ENCODE assay signal across 9 mouse cellular contexts in genomic region chr1:23763726-23764125, GRCm38 (mm10). TPM values are rescaled to one million over a fixed set of nuclear protein-coding genes. Genes with fewer than 3 reads are reported as not detected.
DNase-seq lines count a peak whose midpoint lies in the region; ATAC-seq and TF ChIP-seq lines count a peak whose summit lies in the region.
"Had no signal": no experiment of that assay in that cellular context is flagged by ENCODE, and none has a peak within 500 bp of the region (broad histone marks: within the 10 kb centered on the region; RNA-seq: fewer than 3 reads in every experiment).

No protein-coding gene starts in this region.

- no peak for DNase-seq in left cerebral cortex, adult 2 months (ENCODE audit: extremely low spot score in 1 of 2, low spot score in 2 of 2)
- DNase-seq in left cerebral cortex, adult 8-10 months (ENCODE audit: low spot score in 2 of 2): no peak
- DNase-seq in lung, embryonic 14.5 days: peak; percentile 63
- DNase-seq in splenic B cell, adult 2 months (ENCODE audit: low read depth, low spot score): peak; percentile 23
- DNase-seq in yolk sac, embryonic 10.5 days (ENCODE audit: low spot score): no peak
- no peak for DNase-seq in gastrocnemius, postnatal 10 days

- no peak overlapping the region for H3K27ac ChIP-seq in left cerebral cortex, adult 2 months
- H3K27ac ChIP-seq in hindbrain, embryonic 16.5 days (ENCODE audit: low read depth, low read length): no peak overlapping the region
- no peak overlapping the region for H3K27ac ChIP-seq in lung, embryonic 14.5 days (ENCODE audit: low read depth)

- H3K9ac ChIP-seq in hindbrain, embryonic 16.5 days (ENCODE audit: low read depth, low read length): peak overlapping the region; percentile 66
- no peak overlapping the region for H3K9ac ChIP-seq in lung, embryonic 14.5 days

- peak overlapping the region; percentile 89 for H3K4me2 ChIP-seq in hindbrain, embryonic 16.5 days (ENCODE audit: low read length)
- peak overlapping the region; percentile 98 for H3K4me2 ChIP-seq in lung, embryonic 14.5 days

- peaks cover 16% of the 10 kb centered on the region for H3K4me1 ChIP-seq in hindbrain, embryonic 16.5 days (ENCODE audit: control insufficient read depth, insufficient read depth, low read depth, low read length)
- peaks cover 4% of the 10 kb centered on the region; the same call in 1 of the 2 replicates for H3K4me1 ChIP-seq in lung, embryonic 14.5 days (ENCODE audit: insufficient read depth)

- H3K27me3 ChIP-seq in hindbrain, embryonic 16.5 days (replicated peaks; ENCODE audit: control insufficient read depth, insufficient read depth, low read length): peaks cover 4% of the 10 kb centered on the region; the same call in 1 of the 2 replicates
- peaks cover 38% of the 10 kb centered on the region for H3K27me3 ChIP-seq in lung, embryonic 14.5 days (ENCODE audit: insufficient read depth, low read length)
- H3K27me3 ChIP-seq in splenic B cell, adult 2 months (ENCODE audit: control insufficient read depth, insufficient read depth, low read length, poor library complexity, severe bottlenecking): 0 out of 2 replicates have a peak, but pooled peaks cover 1% of the 10 kb centered on the region

- peak overlapping the region; percentile 70; the same call in 1 of the 2 replicates for H3K4me3 ChIP-seq in left cerebral cortex, adult 2 months
- peak overlapping the region; percentile 55 for H3K4me3 ChIP-seq in hindbrain, embryonic 16.5 days (ENCODE audit: low read length)
- 0 out of 2 replicates have a peak overlapping the region, but pooled peaks have one; percentile 52 for H3K4me3 ChIP-seq in lung, embryonic 14.5 days (ENCODE audit: low read depth, low read length)

- intact Hi-C loops in left cerebral cortex, adult 2 months (cut with DNase I): loop anchor here (2.0 to 10.0 kb wide), 4 partner anchors 29 to 441 kb away; partner anchors contain the start of gene Smap1

- WGBS in hindbrain, embryonic 16.5 days: 3% methylated on average over 7 of the region's 7 CpGs
- 5% methylated on average over 7 of the region's 7 CpGs for WGBS in lung, embryonic 14.5 days

- H3K9me3 ChIP-seq in hindbrain, embryonic 16.5 days (ENCODE audit: control insufficient read depth, low read length): no peaks in the 10 kb centered on the region
- no peaks in the 10 kb centered on the region for H3K9me3 ChIP-seq in lung, embryonic 14.5 days (ENCODE audit: low read depth, low read length)

- H3K36me3 ChIP-seq in hindbrain, embryonic 16.5 days (ENCODE audit: control insufficient read depth, insufficient read depth, low read length): no peaks in the 10 kb centered on the region
- H3K36me3 ChIP-seq in lung, embryonic 14.5 days (ENCODE audit: insufficient read depth): no peaks in the 10 kb centered on the region
- H3K36me3 ChIP-seq in splenic B cell, adult 2 months (ENCODE audit: control insufficient read depth, insufficient read depth, low read length, poor library complexity, severe bottlenecking): no peaks in the 10 kb centered on the region

- no peak for ATAC-seq in hindbrain, embryonic 16.5 days
- peak; percentile 21; the same call in 1 of the 2 replicates for ATAC-seq in lung, embryonic 14.5 days (ENCODE audit: insufficient read depth)
- ATAC-seq in inflammation-experienced regulatory T-cells, adult 6 months: no peak

- no peak for TF ChIP-seq CTCF in left cerebral cortex, adult 2 months (IDR thresholded peaks at IDR 0.05)
- TF ChIP-seq CTCF in lung, embryonic 14.5 days (IDR thresholded peaks at IDR 0.05; ENCODE audit: low read depth): peak; percentile 23; the same call in 1 of the 2 replicates

RNA-seq across cellular contexts. Expression of gene B3gat2, which starts 2.2 kb away (rescaled TPM):
- 1 to 10 TPM; 6.9 to 8.5 TPM for total RNA-seq in left cerebral cortex, adult 2 months (2021)
- 1 to 10 TPM; 7.9 to 9.3 (median 9.0) TPM for total RNA-seq in left cerebral cortex, adult 8-10 months (2022)
- polyA plus RNA-seq in hindbrain, embryonic 16.5 days (2015; fragmentation: Nextera tagmentation; extraction: Ambion mirVana): 18.3 and 20.8 TPM in 2 replicates
- 0.22 and 0.38 TPM in 2 replicates for polyA plus RNA-seq in lung, embryonic 14.5 days (2014; fragmentation: Nextera tagmentation; extraction: Ambion mirVana)
- total RNA-seq in gastrocnemius, postnatal 10 days (2021): not detected
- polyA plus RNA-seq in inflammation-experienced regulatory T-cells, adult 6 months (2017; shearing (Covaris generic)): 1 to 10 TPM; 1.1 to 4.0 (median 2.3) TPM
- polyA plus RNA-seq: spleen, adult 2 months had no signal

Comparison
In these comparisons a context has a peak if more than half of its experiments do, and no peak if none do; other contexts are left out.
1. DNase-seq: peak in lung, embryonic 14.5 days (single experiment) and splenic B cell, adult 2 months (single experiment); none in left cerebral cortex, adult 2 months (0 of 2), left cerebral cortex, adult 8-10 months (0 of 2), yolk sac, embryonic 10.5 days (single experiment) and gastrocnemius, postnatal 10 days (single experiment).
2. RNA of gene B3gat2, which starts 2.2 kb away (total RNA-seq): 7.9 to 9.3 TPM in left cerebral cortex, adult 8-10 months and 6.9 to 8.5 TPM in left cerebral cortex, adult 2 months; not detected in gastrocnemius, postnatal 10 days; every median in the first group is over 4 times any median in the second.
3. Peak in every context shown above with its lines, with median percentiles within 50 percentile points of each other: H3K4me3 ChIP-seq.